Mouse (Mus musculus): ENCODE measurements around the gene Tmem132d. TPM values are rescaled to one million over a fixed set of nuclear protein-coding genes. Genes with fewer than 3 reads are reported as not detected.
A peak's percentile ranks its signal among the peaks of the same experiment; 100 is the strongest.
"Not testable (repeated sequence)": the region's sequence is repeated elsewhere in the genome, so short reads cannot be mapped to it uniquely, and the experiment has no call there.

Tmem132d gene
- total RNA-seq, 2 experiments from 2014 or later = 14.1 to 16.7 TPM

GRCm38 (mm10) chr5:128102556-128102955 lies 330.3 kb downstream of the Tmem132d start:
- DNase-seq (ENCODE audit: low spot score in 2 of 2) = no peak

GRCm38 (mm10) chr5:128100331-128100730 lies 332.5 kb downstream of the Tmem132d start:
- DNase-seq (ENCODE audit: low spot score in 2 of 2) = no peak

GRCm38 (mm10) chr5:128099439-128099838 lies 333.4 kb downstream of the Tmem132d start:
- DNase-seq (ENCODE audit: low spot score in 2 of 2) = no peak

- DNase-seq (ENCODE audit: low spot score in 2 of 2) = peak in 1 of 2 experiments; percentile 10
Observed at GRCm38 (mm10) chr5:128090578-128090977, 342.3 kb downstream of the Tmem132d start.

- DNase-seq (ENCODE audit: low spot score in 2 of 2) = no peak
Observed at GRCm38 (mm10) chr5:128075456-128075855, 357.4 kb downstream of the Tmem132d start.

GRCm38 (mm10) chr5:128072616-128073015 lies 360.3 kb downstream of the Tmem132d start:
- no peak for DNase-seq (ENCODE audit: low spot score in 2 of 2)

GRCm38 (mm10) chr5:128041781-128042180 lies 391.1 kb downstream of the Tmem132d start:
- DNase-seq (ENCODE audit: low spot score in 2 of 2) = no peak

- DNase-seq (ENCODE audit: low spot score in 2 of 2) = no peak
Observed at GRCm38 (mm10) chr5:128040036-128040435, 392.8 kb downstream of the Tmem132d start.

- peak; percentile 26 to 63 for DNase-seq (ENCODE audit: low spot score in 2 of 2)
Observed at GRCm38 (mm10) chr5:128027076-128027475, 405.8 kb downstream of the Tmem132d start.

GRCm38 (mm10) chr5:128004666-128005065 lies 428.2 kb downstream of the Tmem132d start:
- DNase-seq (ENCODE audit: low spot score in 2 of 2) = no peak

GRCm38 (mm10) chr5:127996526-127997245 lies 436.2 kb downstream of the Tmem132d start:
- no peak for DNase-seq (ENCODE audit: low spot score in 2 of 2)

- no peak for DNase-seq (ENCODE audit: low spot score in 2 of 2)
Observed at GRCm38 (mm10) chr5:127993460-127993859, 439.4 kb downstream of the Tmem132d start.

- no peak for DNase-seq (ENCODE audit: low spot score in 2 of 2)
Observed at GRCm38 (mm10) chr5:127990826-127991225, 442.1 kb downstream of the Tmem132d start.

GRCm38 (mm10) chr5:127980003-127980358 lies 452.9 kb downstream of the Tmem132d start:
- DNase-seq (ENCODE audit: low spot score in 2 of 2) = not testable (repeated sequence)

- no peak for DNase-seq (ENCODE audit: low spot score in 2 of 2)
Observed at GRCm38 (mm10) chr5:127979329-127980002, 453.4 kb downstream of the Tmem132d start.

GRCm38 (mm10) chr5:127976661-127977060 lies 456.2 kb downstream of the Tmem132d start:
- DNase-seq (ENCODE audit: low spot score in 2 of 2) = no peak

GRCm38 (mm10) chr5:127965700-127966099 lies 467.2 kb downstream of the Tmem132d start:
- DNase-seq (ENCODE audit: low spot score in 2 of 2) = no peak

- no peak for DNase-seq (ENCODE audit: low spot score in 2 of 2)
Observed at GRCm38 (mm10) chr5:127962656-127963055, 470.2 kb downstream of the Tmem132d start.

GRCm38 (mm10) chr5:127956511-127957097 lies 476.3 kb downstream of the Tmem132d start:
- DNase-seq (ENCODE audit: low spot score in 2 of 2) = peak; percentile 43 to 59

- DNase-seq (ENCODE audit: low spot score in 2 of 2) = no peak
Observed at GRCm38 (mm10) chr5:127954231-127954790, 478.6 kb downstream of the Tmem132d start.

- DNase-seq (ENCODE audit: low spot score in 2 of 2) = no peak
Observed at GRCm38 (mm10) chr5:127952800-127953199, 480.1 kb downstream of the Tmem132d start.

- DNase-seq (ENCODE audit: low spot score in 2 of 2) = no peak
Observed at GRCm38 (mm10) chr5:127950574-127950973, 482.3 kb downstream of the Tmem132d start.

Data from layer of hippocampus, postnatal 14 days (tissue).